Mouse (Mus musculus) ES-E14 (cell line): ENCODE results near the gene Tiam1.

Experiments
- CHD2 ChIP-seq: IDR thresholded peaks from 2 replicates; pipeline ENCODE4 v1.6.1; 2014; ENCODE audit warnings: mild to moderate bottlenecking, low read depth, low read length, inconsistent platforms
- HCFC1 ChIP-seq: IDR thresholded peaks from 2 replicates; pipeline ENCODE4 v1.6.1; 2012; ENCODE audit warnings: low read length, inconsistent platforms, borderline replicate concordance; ENCODE audit not compliant: insufficient read depth
- MAFK ChIP-seq: IDR thresholded peaks from 2 replicates; pipeline ENCODE4 v1.6.1; 2014; ENCODE audit warnings: mild to moderate bottlenecking, low read depth, low read length, inconsistent platforms; ENCODE audit not compliant: insufficient read depth
- ZC3H11A ChIP-seq: IDR thresholded peaks from 2 replicates; pipeline ENCODE4 v1.6.1; 2012; ENCODE audit warnings: low read depth, mild to moderate bottlenecking, inconsistent platforms, low read length, borderline replicate concordance
- ZNF384 ChIP-seq: IDR thresholded peaks from 2 replicates; pipeline ENCODE4 v1.6.1; 2012; ENCODE audit warnings: low read depth, low read length, inconsistent platforms

DNA sequence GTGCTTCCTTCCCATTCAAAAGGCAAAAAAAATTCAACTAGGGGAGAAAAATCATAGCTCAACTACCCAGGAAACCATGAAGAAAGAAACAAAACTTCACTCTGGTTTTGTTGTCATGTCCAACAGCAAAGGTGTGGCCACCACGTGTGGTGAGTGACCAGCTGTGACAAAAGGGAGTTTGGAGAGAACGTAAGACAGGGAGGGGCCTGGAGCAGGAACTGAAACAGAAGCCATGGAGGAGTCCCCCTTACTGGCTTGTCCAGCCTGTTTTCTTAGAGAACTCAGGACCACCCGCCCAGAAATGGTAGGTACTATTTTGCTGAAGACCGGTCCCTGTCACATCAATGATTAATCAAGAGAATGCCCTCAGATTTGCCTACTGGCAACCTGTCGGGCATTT lies 342.1 kb downstream of the Tiam1 start:
- no peak for TF ChIP-seq ZC3H11A
- no peak for TF ChIP-seq ZNF384
- no peak for TF ChIP-seq CHD2
- TF ChIP-seq HCFC1, result no peak
- TF ChIP-seq MAFK, result no peak
